Mouse (Mus musculus) inflammation-experienced regulatory T-cells, adult 6 months (primary cell): ENCODE data around the gene Rdh12. TPM values are rescaled to one million over a fixed set of nuclear protein-coding genes. Genes with fewer than 3 reads are reported as not detected.
"Not testable (repeated sequence)": the region's sequence is repeated elsewhere in the genome, so short reads cannot be mapped to it uniquely, and the experiment has no call there.

ENCODE experiments used
- ATAC-seq: one replicate; pipeline ENCODE4 v1.8.0; 2017
- polyA plus RNA-seq, 3 experiments: library from polyadenylated mRNA; unstranded; fragments of 100-300 nt; shearing (Covaris generic); gene quantifications; one replicate each; pipeline ENCODE4 v1.2.1; 2017

The Rdh12 gene
- polyA plus RNA-seq, result 10 to 100 TPM; 12.7 to 13.8 (median 13.2) TPM

DNA sequence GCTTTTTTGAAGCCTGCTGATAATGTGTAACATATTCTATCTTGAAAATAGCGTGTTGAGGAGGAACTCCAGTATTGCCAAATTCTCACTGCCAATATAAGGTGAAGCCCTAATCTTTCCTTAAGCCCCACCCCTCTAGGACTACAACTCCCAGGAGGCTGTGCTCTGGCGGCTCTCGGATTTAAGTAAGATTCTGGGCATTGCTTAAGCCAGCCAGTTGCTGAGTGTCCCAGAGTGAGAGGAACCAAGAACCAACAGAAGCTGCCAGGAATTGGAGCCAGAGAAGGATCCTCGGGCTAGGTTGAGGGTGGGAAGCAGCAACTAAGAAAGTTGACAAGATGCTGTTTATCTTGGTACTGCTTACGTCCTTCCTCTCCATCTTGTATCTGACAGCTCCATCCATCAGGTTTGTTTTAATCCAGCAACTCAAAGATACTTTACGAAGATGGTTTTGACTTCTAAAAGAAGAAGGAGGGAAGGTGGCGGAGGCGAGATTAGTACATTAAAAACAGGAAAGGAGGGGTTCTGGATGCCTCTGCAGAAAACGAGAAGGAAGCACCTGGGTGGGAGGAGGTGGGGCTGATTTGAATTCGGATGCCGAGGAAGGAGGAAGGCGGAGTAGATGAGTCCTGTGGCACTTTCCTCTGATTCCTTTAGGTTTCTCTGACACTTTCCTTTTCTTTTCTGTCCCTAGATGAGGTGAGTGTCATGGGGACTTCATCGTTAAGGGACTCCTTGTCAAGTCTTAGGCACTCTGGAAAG, at the start of gene Rdh12:
Gene Rdh12 (plus strand): TSS at position 212 of the 762 bp plus-strand sequence.
- peak; percentile 98 for ATAC-seq

- ATAC-seq, result no peak
Observed at GRCm38 (mm10) chr12:79162876-79163275, 45.8 kb upstream of the Rdh12 start.

DNA sequence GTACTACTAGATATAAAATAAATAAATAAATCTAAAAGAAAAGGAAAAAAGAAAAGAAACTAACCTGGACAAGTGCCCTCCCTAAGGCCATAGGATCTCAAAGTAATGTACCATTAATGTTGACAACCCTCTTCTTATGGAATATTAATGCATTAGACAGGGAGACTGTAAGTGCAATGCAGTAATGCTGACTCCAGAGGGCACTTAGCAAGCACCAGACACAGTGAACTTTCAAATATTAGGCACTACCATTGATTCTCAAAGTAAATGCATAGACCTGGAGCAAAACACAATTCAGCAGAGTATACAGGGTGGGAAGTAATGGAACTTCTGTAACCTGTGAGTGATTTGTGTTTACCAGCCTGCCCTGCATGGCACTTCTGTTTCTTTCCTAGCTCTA, 39.5 kb upstream of the Rdh12 start:
- ATAC-seq, result no peak

DNA sequence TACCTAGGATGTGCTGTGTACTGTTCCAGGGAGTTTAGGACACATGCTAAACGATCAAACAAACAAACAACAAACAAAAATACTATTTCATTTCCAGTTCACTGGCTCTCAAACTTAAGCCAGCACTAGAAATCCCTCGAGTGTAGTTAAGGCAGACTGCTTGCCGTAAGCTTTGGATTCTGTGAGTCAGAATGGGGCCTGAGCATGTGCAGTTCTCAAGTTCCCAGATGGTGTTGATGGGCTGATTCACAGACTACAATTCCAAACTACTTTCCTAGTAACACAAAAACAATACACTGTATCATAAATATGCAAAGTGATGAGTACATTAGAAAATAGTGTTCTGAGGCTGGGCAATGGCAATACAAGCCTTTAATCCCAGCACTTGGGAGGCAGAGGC, 38.3 kb upstream of the Rdh12 start:
- ATAC-seq, result no peak

DNA sequence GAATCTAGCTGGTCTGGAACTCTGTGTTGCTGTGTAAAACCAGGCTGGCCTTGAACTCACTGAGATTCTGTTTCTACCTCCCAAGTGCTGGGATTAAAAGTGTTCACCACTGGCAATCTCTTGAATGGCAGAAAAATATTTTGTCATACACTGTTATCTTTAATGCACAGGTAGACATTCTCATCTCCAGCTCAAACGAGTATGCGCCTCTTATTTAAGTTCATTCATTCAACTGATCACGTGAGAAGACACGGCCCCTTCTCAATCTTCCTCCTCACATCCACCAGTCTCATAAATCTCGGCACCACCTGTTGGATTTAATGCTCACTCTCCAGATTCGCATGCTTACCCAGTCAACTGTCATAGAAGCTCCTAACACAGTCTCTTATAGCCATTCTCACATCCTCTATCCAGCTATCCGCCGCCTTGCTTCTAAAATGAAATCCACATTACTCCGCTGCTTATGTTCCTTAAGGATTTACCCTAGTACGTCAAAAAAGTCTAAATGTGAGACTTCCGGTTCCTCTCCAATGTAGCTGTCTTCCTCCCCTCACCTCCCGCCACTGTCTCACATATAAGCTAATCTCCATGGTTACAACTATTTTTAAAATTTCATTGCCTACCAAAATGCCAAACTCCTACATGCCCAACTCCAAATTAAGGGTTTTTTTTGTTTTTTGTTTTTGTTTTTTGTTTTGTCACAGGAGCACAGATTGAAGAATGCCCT, 37.3 kb upstream of the Rdh12 start:
- no peak for ATAC-seq

- ATAC-seq, result peak; percentile 94
Observed at GRCm38 (mm10) chr12:79172019-79172941, 36.4 kb upstream of the Rdh12 start, which contains the start of gene Vti1b. Gene Vti1b (minus strand): TSS chr12:79172667.

DNA sequence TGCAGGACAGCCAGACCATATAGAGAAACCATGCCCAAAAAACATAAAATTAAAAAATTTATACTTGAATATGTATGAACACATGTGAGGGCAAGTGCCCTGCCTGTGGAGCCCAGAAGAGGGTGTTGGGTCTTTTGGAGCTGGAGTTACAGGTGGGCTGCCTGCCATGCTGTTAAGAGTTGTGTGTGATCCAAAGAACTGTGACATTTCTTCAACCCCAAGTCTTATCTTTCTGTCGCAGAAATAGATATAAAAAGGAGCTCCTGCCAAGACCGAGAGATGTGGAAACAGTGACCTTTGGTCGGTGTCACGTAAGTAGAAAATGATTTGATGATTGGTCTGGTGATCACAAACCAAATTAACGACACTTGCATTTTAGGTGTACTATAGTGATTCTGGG, 35.0 kb upstream of the Rdh12 start:
- no peak for ATAC-seq

DNA sequence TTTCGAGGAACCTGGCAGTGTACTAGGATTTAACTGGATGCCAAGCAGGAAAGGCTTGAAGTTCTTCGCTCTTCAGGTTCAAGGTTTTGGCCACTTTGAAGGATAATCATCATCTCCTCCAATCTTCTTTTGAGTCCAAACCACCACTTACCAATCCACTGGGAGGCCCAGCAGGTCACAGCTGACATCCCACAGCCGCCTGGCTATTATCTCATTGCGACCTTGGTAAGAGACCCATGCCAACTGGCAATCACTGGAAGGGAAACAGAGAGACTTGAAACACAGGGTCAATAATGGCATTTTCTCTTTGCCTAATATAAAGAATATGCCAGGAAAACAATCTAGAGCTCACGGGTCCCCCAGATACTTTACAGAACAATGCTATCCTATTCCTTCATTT, 32.7 kb upstream of the Rdh12 start:
- no peak for ATAC-seq

GRCm38 (mm10) chr12:79185160-79185559, 23.6 kb upstream of the Rdh12 start:
- ATAC-seq, result not testable (repeated sequence)

DNA sequence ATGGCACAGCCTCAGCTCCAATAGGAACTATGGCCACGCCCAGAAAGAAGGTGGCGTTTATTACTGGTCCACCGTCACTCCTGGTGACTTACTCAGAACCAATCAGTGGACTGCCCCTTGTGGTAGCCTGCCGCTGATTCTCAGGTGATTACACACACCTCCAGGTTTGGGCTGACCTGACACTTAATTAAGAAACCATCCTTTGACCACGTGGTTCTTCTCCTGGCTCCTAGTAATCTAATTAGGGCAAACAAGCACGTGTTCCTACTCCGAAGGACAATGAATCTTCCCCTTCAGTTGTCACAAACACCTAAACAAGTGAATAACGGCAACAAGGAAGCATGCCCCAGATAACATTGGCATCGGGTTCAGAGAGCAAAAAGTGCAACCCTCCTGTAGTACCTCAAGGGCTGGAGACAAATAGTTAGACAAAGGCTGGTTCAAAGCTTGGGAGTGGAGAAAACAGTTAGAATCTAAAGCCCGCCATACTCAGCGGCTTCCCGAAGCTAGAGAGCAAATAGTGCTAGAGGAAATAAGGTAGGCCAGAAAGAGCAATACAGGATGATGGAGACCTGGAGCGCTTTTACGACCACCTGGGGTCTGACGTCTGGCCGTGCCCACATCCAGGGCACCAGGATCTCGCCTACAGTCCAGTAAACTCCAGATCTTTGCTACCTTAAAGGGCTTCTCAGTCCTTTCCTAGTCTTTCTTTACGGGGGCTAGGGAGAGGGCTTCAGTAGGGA, 17.6 kb upstream of the Rdh12 start:
- peak; percentile 74 for ATAC-seq

DNA sequence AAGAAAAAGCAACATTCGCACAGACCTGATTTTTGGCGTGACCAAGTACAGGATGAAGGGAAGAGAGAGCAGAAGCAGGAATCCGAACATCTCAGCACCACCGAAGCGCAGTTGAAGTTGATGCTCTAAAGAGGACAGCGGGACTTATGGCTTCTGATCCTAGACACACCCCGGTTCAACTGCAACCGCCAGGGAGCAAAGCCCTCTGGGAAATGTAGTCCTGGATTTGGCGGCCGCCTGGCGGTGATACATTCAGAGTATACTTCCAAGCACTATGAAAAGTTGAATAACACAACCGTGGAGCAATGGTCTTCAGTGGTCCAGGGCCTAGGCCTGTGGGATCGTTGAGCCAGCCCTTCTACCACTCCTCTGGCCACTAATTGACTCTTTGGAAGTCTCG, 17.0 kb upstream of the Rdh12 start:
- peak; percentile 96 for ATAC-seq

GRCm38 (mm10) chr12:79192193-79192592, 16.5 kb upstream of the Rdh12 start, which contains the start of gene Rdh11:
Gene Rdh11 (minus strand): TSS chr12:79192293.
- ATAC-seq, result no peak

DNA sequence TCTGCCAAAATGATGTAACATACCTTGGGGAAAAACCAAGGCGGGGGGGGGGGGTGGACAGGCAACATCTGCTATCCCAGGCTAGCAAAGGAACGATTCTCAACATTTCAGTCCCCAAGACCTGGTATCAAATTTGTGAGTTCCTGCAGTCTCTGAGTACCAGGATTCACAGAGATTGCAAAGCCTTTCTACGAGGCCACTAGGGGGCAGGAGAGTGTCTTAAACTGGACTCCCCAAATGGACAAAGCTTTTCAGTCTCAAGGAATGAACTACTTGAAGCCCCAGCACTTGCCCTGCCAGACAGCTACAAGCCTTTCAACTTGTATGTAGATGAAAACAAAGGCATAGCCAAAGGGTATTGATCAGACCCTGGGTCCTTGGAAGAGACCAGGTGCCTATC, 15.3 kb upstream of the Rdh12 start:
- ATAC-seq, result no peak

DNA sequence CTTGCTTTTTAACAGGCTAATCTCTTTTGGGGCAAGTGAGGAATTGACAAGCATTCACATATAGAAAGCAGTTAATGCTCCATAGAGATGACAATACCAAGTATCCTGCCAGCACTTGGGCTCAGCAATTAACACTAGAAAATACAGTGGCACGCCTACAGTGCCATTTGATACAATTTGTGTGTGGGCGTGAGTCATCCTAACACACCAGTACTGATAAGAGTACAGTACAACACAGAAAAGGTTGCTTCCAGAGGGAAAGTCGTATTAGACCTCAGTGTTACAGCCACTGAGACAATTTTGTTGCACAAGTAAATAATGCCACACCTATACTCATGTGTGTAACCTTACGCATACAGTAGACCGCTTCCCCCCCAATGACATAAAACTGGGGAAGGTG, 11.6 kb upstream of the Rdh12 start:
- no peak for ATAC-seq

DNA sequence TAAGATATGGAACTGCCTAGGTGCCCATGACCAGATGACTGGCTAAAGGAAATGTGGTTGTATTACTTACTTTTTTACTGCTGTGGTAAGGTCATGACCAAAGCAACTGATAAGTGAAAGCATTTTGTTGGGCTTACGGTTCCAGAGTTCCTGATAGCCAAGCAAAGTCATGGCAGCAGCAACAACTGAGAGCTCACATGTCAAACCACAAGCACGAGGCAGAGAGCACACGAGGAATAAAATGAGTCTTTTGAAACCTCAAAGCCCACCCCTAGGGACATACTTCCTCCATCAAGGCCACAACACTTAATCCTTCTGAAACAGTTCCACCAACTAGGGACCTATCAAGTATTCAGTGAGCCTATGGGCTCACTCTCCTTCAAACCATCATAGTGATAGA, 6.8 kb upstream of the Rdh12 start:
- ATAC-seq, result no peak

GRCm38 (mm10) chr12:79211447-79211846, 2.7 kb downstream of the Rdh12 start:
- no peak for ATAC-seq

GRCm38 (mm10) chr12:79217511-79217910, 8.8 kb downstream of the Rdh12 start:
- ATAC-seq, result no peak

DNA sequence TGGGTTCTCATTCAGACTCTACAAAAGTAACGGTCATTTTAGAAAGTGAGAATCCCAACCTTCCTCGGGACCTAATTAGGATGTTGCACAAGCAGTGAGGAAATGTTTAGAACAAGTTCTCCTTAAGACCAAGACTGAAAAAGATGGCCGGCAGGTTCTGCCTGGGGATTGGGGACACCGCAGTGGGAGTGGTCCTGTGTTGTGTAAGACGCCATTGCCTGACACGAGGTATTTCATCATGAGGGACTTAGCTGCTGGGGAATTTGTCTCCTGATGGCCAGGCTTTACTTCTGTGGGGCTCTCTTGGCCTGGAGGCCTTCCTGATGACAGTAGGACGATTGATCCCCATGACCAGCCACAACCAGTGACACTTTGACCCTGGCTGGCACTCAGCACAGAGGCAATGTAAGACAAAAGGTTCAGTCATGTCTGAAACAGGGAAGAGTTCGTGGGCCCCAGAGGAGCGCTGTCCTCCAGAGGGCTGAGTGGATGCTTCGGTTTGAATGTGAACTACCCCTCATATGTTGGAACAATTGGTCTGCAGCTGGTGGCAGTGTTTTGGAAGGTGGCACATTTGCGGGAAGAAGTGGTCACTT, 26.9 kb downstream of the Rdh12 start:
- ATAC-seq, result no peak

DNA sequence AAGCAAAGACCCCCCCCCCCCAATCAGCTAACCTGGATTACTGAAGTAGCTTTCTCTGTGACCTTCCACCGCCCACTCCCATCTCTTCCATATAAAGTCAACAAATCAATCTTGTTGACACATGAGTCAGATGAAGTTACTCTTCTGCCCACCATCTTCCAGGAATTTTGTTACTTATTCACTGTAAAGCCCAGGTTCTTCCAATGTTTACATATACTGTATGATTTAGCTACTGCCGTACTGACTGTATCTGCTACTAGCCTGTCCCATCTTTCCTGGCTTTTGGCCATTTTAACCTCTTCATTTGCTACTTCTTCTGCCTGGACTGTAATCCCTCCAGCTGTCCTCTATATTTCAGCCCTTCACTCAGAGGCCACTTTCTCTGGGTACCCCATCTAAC, 33.3 kb downstream of the Rdh12 start:
- no peak for ATAC-seq

DNA sequence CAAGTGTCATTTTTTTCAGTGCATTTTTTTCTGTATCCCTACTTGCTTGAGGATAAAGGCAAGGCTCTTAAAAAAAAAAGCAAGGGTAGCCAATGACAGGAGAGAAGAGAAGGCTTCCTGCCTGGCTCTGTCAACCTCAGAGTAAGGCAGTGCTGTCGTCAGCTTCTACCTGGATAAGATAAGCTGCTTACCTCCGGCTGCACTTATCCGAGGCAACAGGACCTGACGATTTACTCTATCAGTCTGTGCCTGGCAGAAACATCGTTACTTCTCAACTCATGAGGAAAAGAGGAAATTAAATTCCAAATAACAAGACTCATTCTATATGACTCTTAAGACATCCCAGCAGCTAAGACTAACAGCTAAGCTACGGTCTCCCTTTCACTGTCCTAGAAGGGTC, 34.2 kb downstream of the Rdh12 start:
- no peak for ATAC-seq

GRCm38 (mm10) chr12:79248110-79248509, 39.4 kb downstream of the Rdh12 start:
- ATAC-seq, result no peak
